Mouse (Mus musculus): ENCODE data around the gene Mrpl24. TPM values are rescaled to one million over a fixed set of nuclear protein-coding genes. Genes with fewer than 3 reads are reported as not detected.

The Mrpl24 gene
- polyA plus RNA-seq, 1 experiment = 25.5 TPM

- Histone ChIP-seq H3K4me3 (ENCODE audit: low read depth, low read length) (no peak overlapping the region), H3K4me1 (ENCODE audit: control insufficient read depth, insufficient read depth, insufficient read length, low read length) (no peaks in the 10 kb centered on the region), H3K27me3 (ENCODE audit: control insufficient read depth, insufficient read depth, low read length) (peaks cover 52% of the 10 kb centered on the region), H3K27ac (ENCODE audit: insufficient read depth, low read depth, low read length) (no peak overlapping the region), H3K36me3 (ENCODE audit: control insufficient read depth, insufficient read depth, low read length) (no peaks in the 10 kb centered on the region)
- TF ChIP-seq CTCF (IDR thresholded peaks at IDR 0.05; ENCODE audit: extremely low read depth, insufficient read length, insufficient replicate concordance, low read depth, low read length) = no peak
- no peak for TF ChIP-seq POLR2A (IDR thresholded peaks at IDR 0.05; ENCODE audit: low read depth, low read length)
- WGBS = 28% methylated on average over 5 of the region's 5 CpGs
These were observed 33.1 kb downstream of the Mrpl24 start for GRCm38 (mm10) chr3:87952440-87952839.

GRCm38 (mm10) chr3:87958056-87958455 is 38.8 kb downstream of the Mrpl24 start:
- Histone ChIP-seq H3K27ac (ENCODE audit: insufficient read depth, low read depth, low read length) (no peak overlapping the region), H3K36me3 (ENCODE audit: control insufficient read depth, insufficient read depth, low read length) (no peaks in the 10 kb centered on the region), H3K27me3 (ENCODE audit: control insufficient read depth, insufficient read depth, low read length) (peaks cover 7% of the 10 kb centered on the region; the same call in 1 of the 2 replicates), H3K4me3 (ENCODE audit: low read depth, low read length) (no peak overlapping the region), H3K4me1 (ENCODE audit: control insufficient read depth, insufficient read depth, insufficient read length, low read length) (no peaks in the 10 kb centered on the region)
- 82% methylated on average over 1 of the region's 1 CpGs for WGBS
- TF ChIP-seq POLR2A (IDR thresholded peaks at IDR 0.05; ENCODE audit: low read depth, low read length) = no peak
- no peak for TF ChIP-seq CTCF (IDR thresholded peaks at IDR 0.05; ENCODE audit: extremely low read depth, insufficient read length, insufficient replicate concordance, low read depth, low read length)

GRCm38 (mm10) chr3:87958476-87958875 is 39.2 kb downstream of the Mrpl24 start:
- H3K4me1 ChIP-seq (ENCODE audit: control insufficient read depth, insufficient read depth, insufficient read length, low read length) = no peaks in the 10 kb centered on the region
- H3K4me3 ChIP-seq (ENCODE audit: low read depth, low read length) = no peak overlapping the region
- TF ChIP-seq POLR2A (IDR thresholded peaks at IDR 0.05; ENCODE audit: low read depth, low read length) = no peak
- no peak for TF ChIP-seq CTCF (IDR thresholded peaks at IDR 0.05; ENCODE audit: extremely low read depth, insufficient read length, insufficient replicate concordance, low read depth, low read length)
- H3K36me3 ChIP-seq (ENCODE audit: control insufficient read depth, insufficient read depth, low read length) = no peaks in the 10 kb centered on the region
- no peak overlapping the region for H3K27ac ChIP-seq (ENCODE audit: insufficient read depth, low read depth, low read length)
- H3K27me3 ChIP-seq (ENCODE audit: control insufficient read depth, insufficient read depth, low read length) = peaks cover 5% of the 10 kb centered on the region; the same call in 1 of the 2 replicates
- WGBS = 40% methylated on average over 4 of the region's 4 CpGs

GRCm38 (mm10) chr3:87958967-87959366 is 39.7 kb downstream of the Mrpl24 start:
- Histone ChIP-seq H3K4me1 (ENCODE audit: control insufficient read depth, insufficient read depth, insufficient read length, low read length) (no peaks in the 10 kb centered on the region), H3K36me3 (ENCODE audit: control insufficient read depth, insufficient read depth, low read length) (no peaks in the 10 kb centered on the region), H3K27ac (ENCODE audit: insufficient read depth, low read depth, low read length) (no peak overlapping the region), H3K27me3 (ENCODE audit: control insufficient read depth, insufficient read depth, low read length) (0 out of 2 replicates have a peak, but pooled peaks cover 3% of the 10 kb centered on the region), H3K4me3 (ENCODE audit: low read depth, low read length) (no peak overlapping the region)
- TF ChIP-seq POLR2A (IDR thresholded peaks at IDR 0.05; ENCODE audit: low read depth, low read length) (no peak), CTCF (IDR thresholded peaks at IDR 0.05; ENCODE audit: extremely low read depth, insufficient read length, insufficient replicate concordance, low read depth, low read length) (no peak)
- 66% methylated on average over 1 of the region's 1 CpGs for WGBS

- no peaks in the 10 kb centered on the region for H3K36me3 ChIP-seq (ENCODE audit: control insufficient read depth, insufficient read depth, low read length)
- no peaks in the 10 kb centered on the region for H3K4me1 ChIP-seq (ENCODE audit: control insufficient read depth, insufficient read depth, insufficient read length, low read length)
- no peak for TF ChIP-seq CTCF (IDR thresholded peaks at IDR 0.05; ENCODE audit: extremely low read depth, insufficient read length, insufficient replicate concordance, low read depth, low read length)
- TF ChIP-seq POLR2A (IDR thresholded peaks at IDR 0.05; ENCODE audit: low read depth, low read length) = no peak
- 73% methylated on average over 7 of the region's 7 CpGs for WGBS
- H3K27ac ChIP-seq (ENCODE audit: insufficient read depth, low read depth, low read length) = no peak overlapping the region
- H3K27me3 ChIP-seq (ENCODE audit: control insufficient read depth, insufficient read depth, low read length) = 0 out of 2 replicates have a peak, but pooled peaks cover 3% of the 10 kb centered on the region
- no peak overlapping the region for H3K4me3 ChIP-seq (ENCODE audit: low read depth, low read length)
These were observed 40.1 kb downstream of the Mrpl24 start for GRCm38 (mm10) chr3:87959371-87959770.

- Histone ChIP-seq H3K27ac (ENCODE audit: insufficient read depth, low read depth, low read length) (no peak overlapping the region), H3K4me3 (ENCODE audit: low read depth, low read length) (peak overlapping the region; percentile 55), H3K4me1 (ENCODE audit: control insufficient read depth, insufficient read depth, insufficient read length, low read length) (no peaks in the 10 kb centered on the region), H3K27me3 (ENCODE audit: control insufficient read depth, insufficient read depth, low read length) (0 out of 2 replicates have a peak, but pooled peaks cover 3% of the 10 kb centered on the region), H3K36me3 (ENCODE audit: control insufficient read depth, insufficient read depth, low read length) (no peaks in the 10 kb centered on the region)
- TF ChIP-seq CTCF (IDR thresholded peaks at IDR 0.05; ENCODE audit: extremely low read depth, insufficient read length, insufficient replicate concordance, low read depth, low read length) (no peak), POLR2A (IDR thresholded peaks at IDR 0.05; ENCODE audit: low read depth, low read length) (no peak)
- WGBS = 20% methylated on average over 10 of the region's 10 CpGs
These were observed 40.9 kb downstream of the Mrpl24 start for GRCm38 (mm10) chr3:87960191-87960585.

GRCm38 (mm10) chr3:87960586-87961191 is 41.4 kb downstream of the Mrpl24 start:
- WGBS = under 1% methylated on average over 27 of the region's 27 CpGs
- Histone ChIP-seq H3K4me3 (ENCODE audit: low read depth, low read length) (peak overlapping the region; percentile 55), H3K27me3 (ENCODE audit: control insufficient read depth, insufficient read depth, low read length) (0 out of 2 replicates have a peak, but pooled peaks cover 3% of the 10 kb centered on the region), H3K27ac (ENCODE audit: insufficient read depth, low read depth, low read length) (no peak overlapping the region), H3K4me1 (ENCODE audit: control insufficient read depth, insufficient read depth, insufficient read length, low read length) (no peaks in the 10 kb centered on the region), H3K36me3 (ENCODE audit: control insufficient read depth, insufficient read depth, low read length) (no peaks in the 10 kb centered on the region)
- no peak for TF ChIP-seq POLR2A (IDR thresholded peaks at IDR 0.05; ENCODE audit: low read depth, low read length)
- TF ChIP-seq CTCF (IDR thresholded peaks at IDR 0.05; ENCODE audit: extremely low read depth, insufficient read length, insufficient replicate concordance, low read depth, low read length) = peak; percentile 96

Measured in small intestine, adult 2 months (tissue).